Mouse (Mus musculus) midbrain, embryonic 11.5 days (tissue): ENCODE results near the gene Tusc2. TPM values are rescaled to one million over a fixed set of nuclear protein-coding genes. Genes with fewer than 3 reads are reported as not detected.
A peak's percentile ranks its signal among the peaks of the same experiment; 100 is the strongest.

Source experiments
- ATAC-seq: fragments of 200-750 bp; cut with Nextera tagmentation; 2 replicates; pipeline ENCODE4 v1.8.0; 2017; ENCODE audit warnings: moderate TSS enrichment, moderate library complexity; ENCODE audit not compliant: low FRiP score
- DNase-seq: peaks from one replicate; pipeline ENCODE4 v3.0.0; 2015; ENCODE audit warnings: low spot score; ENCODE audit errors: missing footprints
- H3K27ac ChIP-seq: fragments of 300-500 bp; sonication (generic); 2 replicates; pipeline ENCODE4 v1.5.1; 2014; ENCODE audit warnings: low read depth, low read length
- H3K27me3 ChIP-seq: fragments of 300-500 bp; sonication (generic); 2 replicates; pipeline ENCODE4 v1.6.1; 2014; ENCODE audit warnings: mild to moderate bottlenecking, low read length, moderate library complexity, mixed read lengths; ENCODE audit not compliant: control insufficient read depth, insufficient read depth
- H3K36me3 ChIP-seq: fragments of 300-500 bp; sonication (generic); 2 replicates; pipeline ENCODE4 v1.6.1; 2014; ENCODE audit warnings: mild to moderate bottlenecking, low read length, moderate library complexity, mixed read lengths; ENCODE audit not compliant: control insufficient read depth, insufficient read depth
- H3K4me1 ChIP-seq: fragments of 300-500 bp; sonication (generic); 2 replicates; pipeline ENCODE4 v1.6.1; 2014; ENCODE audit warnings: low read length; ENCODE audit not compliant: control insufficient read depth, insufficient read depth
- H3K4me2 ChIP-seq: fragments of 300-500 bp; sonication (generic); 2 replicates; pipeline ENCODE4 v1.6.1; 2014; ENCODE audit warnings: mild to moderate bottlenecking, moderate library complexity
- H3K4me3 ChIP-seq: fragments of 300-500 bp; sonication (generic); 2 replicates; pipeline ENCODE4 v1.5.1; 2014; ENCODE audit warnings: low read depth, low read length
- H3K9ac ChIP-seq: fragments of 300-500 bp; sonication (generic); 2 replicates; pipeline ENCODE4 v1.6.1; 2014; ENCODE audit warnings: low read length
- H3K9me3 ChIP-seq: fragments of 300-500 bp; sonication (generic); 2 replicates; pipeline ENCODE4 v1.6.1; 2016; ENCODE audit warnings: low read length; ENCODE audit not compliant: control insufficient read depth
- WGBS: fragments of 180-500 bp; shearing (Covaris S2); extraction: QIAGEN DNeasy Blood & Tissue Kit; methylation state at CpG from one replicate; pipeline ENCODE4 v1.1.7; 2014; 5-methylcytosine and 5-hydroxymethylcytosine counted together
- polyA plus RNA-seq: library from polyadenylated mRNA; unstranded; fragments of >200 nt; fragmentation: Nextera tagmentation; extraction: Ambion mirVana; gene quantifications from 2 replicates; pipeline ENCODE4 v1.2.1, GENCODE M21; 2014

The Tusc2 gene
- 94.5 and 94.6 TPM in 2 replicates for polyA plus RNA-seq

DNA sequence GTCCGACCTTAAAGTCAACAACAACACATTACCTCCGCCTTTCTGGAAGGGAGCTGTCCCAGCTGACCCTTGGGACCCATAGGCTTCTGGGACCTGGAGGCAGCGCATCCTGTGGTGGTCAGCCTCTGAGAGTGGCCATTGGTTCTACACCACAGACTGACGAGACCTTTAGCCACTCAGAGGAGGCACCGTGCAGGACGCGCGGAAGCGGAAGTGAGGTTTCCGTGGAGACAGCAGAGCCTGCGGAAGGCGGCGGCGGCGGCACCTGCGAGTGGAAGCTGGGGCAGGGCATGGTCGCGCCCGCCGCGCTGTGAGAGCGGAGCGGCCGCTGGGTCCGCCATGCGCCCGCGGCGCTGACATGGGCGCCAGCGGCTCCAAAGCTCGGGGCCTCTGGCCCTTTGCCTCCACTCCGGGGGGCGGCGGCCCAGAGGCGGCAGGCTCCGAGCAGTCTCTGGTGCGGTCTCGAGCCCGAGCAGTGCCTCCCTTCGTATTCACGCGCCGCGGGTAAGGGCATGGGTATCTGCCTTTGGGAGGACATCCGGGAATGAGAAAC lies at the start of gene Tusc2:
Gene Tusc2 (plus strand): TSS at position 227 of the 553 bp plus-strand sequence.
- Histone ChIP-seq H3K27me3 (no peaks in the 10 kb centered on the region), H3K27ac (no peak within 1 kb of the TSS), H3K9ac (peak within 1 kb of the TSS; percentile 87), H3K4me3 (peak within 1 kb of the TSS; percentile 94), H3K36me3 (peaks cover 12% of the 10 kb centered on the region), H3K4me2 (peak within 1 kb of the TSS; percentile 90), H3K9me3 (no peaks in the 10 kb centered on the region), H3K4me1 (peaks cover 25% of the 10 kb centered on the region)
- DNase-seq (peak; percentile 97), ATAC-seq (peak; percentile 95)
- WGBS = under 1% methylated on average over 45 of the region's 46 CpGs

DNA sequence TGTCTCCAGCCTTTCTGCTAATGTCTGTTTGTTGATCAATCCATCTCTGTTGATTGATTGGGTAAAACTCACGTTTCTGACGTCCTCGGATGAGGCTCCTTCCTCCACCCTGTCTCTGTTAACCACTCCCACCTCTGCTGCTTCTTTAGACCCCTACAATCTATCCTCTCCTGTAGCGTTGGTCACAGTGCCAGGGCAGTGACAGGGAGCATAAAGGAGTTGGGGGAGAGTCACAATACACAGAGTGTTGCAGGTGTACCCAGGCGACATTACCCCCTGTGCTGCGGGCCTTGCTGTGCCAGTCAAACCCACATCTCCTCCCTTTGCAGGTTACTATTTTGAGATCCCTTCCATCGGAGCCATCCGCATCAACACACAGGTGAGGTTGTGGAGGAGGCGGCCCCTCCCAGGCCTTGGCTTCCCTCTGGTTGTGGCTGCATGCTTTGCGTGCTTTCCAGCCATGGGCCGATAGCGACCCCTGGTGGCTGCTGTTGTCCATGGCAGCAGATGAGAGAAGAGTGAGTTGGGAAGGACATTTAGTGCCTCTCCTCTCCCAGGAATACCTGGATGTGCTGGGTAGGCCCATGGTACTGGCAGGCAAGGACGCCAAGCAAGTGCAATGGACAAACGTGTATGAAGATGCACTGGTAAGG lies 48.6 kb upstream of the Tusc2 start:
- Histone ChIP-seq H3K4me3 (no peak overlapping the region), H3K36me3 (no peaks in the 10 kb centered on the region), H3K9ac (no peak overlapping the region), H3K27ac (no peak overlapping the region), H3K27me3 (no peaks in the 10 kb centered on the region), H3K4me2 (no peak overlapping the region), H3K4me1 (peaks cover 3% of the 10 kb centered on the region), H3K9me3 (no peaks in the 10 kb centered on the region)
- DNase-seq = peak; percentile 98
- 26% methylated on average over 14 of the region's 14 CpGs for WGBS
- peak; percentile 26; the same call in 1 of the 2 replicates for ATAC-seq

DNA sequence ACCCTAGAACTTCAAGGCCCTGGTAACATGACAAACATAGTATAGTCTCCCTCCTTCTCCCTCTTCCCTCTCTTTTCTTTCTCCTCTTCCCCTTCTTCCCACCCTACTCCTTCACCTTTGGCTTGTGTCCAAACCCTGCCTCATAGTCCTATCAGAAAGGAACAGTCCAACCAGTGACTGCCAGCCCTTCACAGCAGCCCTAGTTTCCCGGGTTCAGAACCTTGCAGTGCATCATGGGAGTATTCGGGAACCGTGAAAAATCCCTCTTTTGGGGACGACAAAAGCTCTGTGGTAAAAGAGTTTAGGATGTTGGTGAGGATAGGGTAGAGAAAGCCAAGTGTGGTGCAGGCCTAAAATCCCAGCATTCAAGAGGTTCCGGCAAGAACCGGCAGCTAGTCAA lies 42.7 kb upstream of the Tusc2 start:
- no peak for ATAC-seq
- peaks cover 5% of the 10 kb centered on the region for H3K4me1 ChIP-seq
- 46% methylated on average over 6 of the region's 6 CpGs for WGBS
- no peaks in the 10 kb centered on the region for H3K36me3 ChIP-seq
- no peak overlapping the region for H3K4me3 ChIP-seq
- H3K27me3 ChIP-seq = 0 out of 2 replicates have a peak, but pooled peaks cover 2% of the 10 kb centered on the region
- H3K27ac ChIP-seq = no peak overlapping the region
- DNase-seq = no peak
- no peak overlapping the region for H3K4me2 ChIP-seq
- no peaks in the 10 kb centered on the region for H3K9me3 ChIP-seq
- H3K9ac ChIP-seq = no peak overlapping the region

DNA sequence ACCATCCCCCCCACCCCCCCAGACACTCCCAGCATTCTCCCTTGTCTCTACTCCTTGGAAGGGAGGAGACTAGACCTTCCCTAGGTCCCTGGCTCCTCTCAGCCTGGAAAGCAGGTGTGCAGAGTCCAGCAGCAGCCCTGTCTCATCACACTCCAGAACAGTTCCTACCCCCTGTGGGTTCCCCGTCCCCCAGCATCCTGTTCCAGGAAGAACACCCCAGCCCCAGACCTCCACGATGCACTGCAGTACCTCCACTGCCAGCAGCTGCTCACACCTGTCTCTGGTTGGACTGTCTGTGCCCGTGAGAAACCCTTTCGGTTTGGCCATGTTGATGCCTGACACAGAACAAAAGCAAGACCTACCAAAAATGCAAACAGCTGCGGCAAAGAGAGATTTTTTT lies 41.9 kb upstream of the Tusc2 start:
- no peak overlapping the region for H3K4me2 ChIP-seq
- ATAC-seq (no peak), DNase-seq (no peak)
- no peaks in the 10 kb centered on the region for H3K9me3 ChIP-seq
- peaks cover 2% of the 10 kb centered on the region; the same call in 1 of the 2 replicates for H3K27me3 ChIP-seq
- no peak overlapping the region for H3K4me3 ChIP-seq
- no peak overlapping the region for H3K27ac ChIP-seq
- H3K36me3 ChIP-seq = no peaks in the 10 kb centered on the region
- H3K9ac ChIP-seq = no peak overlapping the region
- H3K4me1 ChIP-seq = peaks cover 5% of the 10 kb centered on the region
- 71% methylated on average over 5 of the region's 5 CpGs for WGBS

DNA sequence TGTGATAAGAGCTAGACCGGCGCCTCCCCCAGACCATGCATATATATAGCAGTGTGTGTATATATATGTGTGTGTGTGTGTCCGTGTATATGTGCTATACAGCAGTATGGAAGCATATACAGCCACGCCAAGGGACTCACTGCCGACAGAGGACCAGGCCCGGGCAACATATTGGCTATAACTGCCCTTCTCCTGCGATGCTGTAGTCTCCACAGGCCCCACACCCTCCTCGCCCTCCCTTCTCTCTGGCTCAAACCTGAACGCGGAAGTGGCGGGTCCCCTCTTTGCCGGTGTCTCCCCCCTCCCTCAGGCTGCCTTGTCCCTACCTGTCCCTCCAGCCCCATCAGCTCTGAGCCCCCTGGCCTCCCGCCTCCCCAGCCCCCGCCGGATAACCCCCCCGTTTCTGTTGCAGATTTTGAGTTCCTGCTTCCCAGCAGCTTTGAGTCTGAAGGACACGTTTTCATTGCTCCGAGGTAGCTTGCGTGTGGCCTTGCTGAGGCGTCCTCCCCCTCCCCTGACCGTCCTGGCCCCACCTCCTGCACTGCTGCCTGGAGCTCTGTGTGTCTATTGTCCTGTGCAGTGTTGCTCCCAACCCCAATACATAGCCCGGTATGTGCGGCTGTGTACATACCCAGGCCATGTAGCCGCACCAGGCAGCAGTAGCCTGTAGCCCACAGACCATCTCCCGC lies 41.2 kb upstream of the Tusc2 start:
- Histone ChIP-seq H3K4me1 (peaks cover 12% of the 10 kb centered on the region), H3K9ac (peak overlapping the region; percentile 40; the same call in 1 of the 2 replicates), H3K36me3 (no peaks in the 10 kb centered on the region), H3K9me3 (no peaks in the 10 kb centered on the region), H3K4me2 (peak overlapping the region; percentile 16; the same call in 1 of the 2 replicates), H3K27me3 (peaks cover 5% of the 10 kb centered on the region; the same call in 1 of the 2 replicates), H3K4me3 (no peak overlapping the region), H3K27ac (no peak overlapping the region)
- WGBS = 25% methylated on average over 21 of the region's 25 CpGs
- ATAC-seq (peak; percentile 28; the same call in 1 of the 2 replicates), DNase-seq (peak; percentile 88)

DNA sequence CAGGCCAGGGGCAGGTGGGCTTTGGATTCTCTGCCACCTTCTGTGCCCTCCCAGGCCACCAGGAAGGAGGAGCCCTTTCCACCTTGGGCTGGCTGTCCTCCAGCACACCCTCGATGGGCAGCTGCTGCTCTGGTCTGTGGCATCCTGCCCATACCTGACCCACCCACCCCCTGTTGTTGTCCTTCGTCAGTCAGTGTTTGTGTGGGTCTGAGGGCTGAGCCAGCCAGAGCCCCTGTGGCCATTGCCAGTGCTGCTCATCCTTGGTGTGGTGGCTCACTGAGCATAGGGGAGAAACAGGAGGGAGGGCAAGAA lies 40.7 kb upstream of the Tusc2 start:
- WGBS = 38% methylated on average over 2 of the region's 2 CpGs
- H3K4me1 ChIP-seq = peaks cover 17% of the 10 kb centered on the region
- peak overlapping the region; percentile 16; the same call in 1 of the 2 replicates for H3K4me2 ChIP-seq
- peaks cover 10% of the 10 kb centered on the region for H3K27me3 ChIP-seq
- no peak overlapping the region for H3K27ac ChIP-seq
- no peaks in the 10 kb centered on the region for H3K9me3 ChIP-seq
- H3K9ac ChIP-seq = peak overlapping the region; percentile 40; the same call in 1 of the 2 replicates
- no peak for DNase-seq
- no peaks in the 10 kb centered on the region for H3K36me3 ChIP-seq
- ATAC-seq = 0 out of 2 replicates have a peak, but pooled peaks have one; percentile 12
- no peak overlapping the region for H3K4me3 ChIP-seq

DNA sequence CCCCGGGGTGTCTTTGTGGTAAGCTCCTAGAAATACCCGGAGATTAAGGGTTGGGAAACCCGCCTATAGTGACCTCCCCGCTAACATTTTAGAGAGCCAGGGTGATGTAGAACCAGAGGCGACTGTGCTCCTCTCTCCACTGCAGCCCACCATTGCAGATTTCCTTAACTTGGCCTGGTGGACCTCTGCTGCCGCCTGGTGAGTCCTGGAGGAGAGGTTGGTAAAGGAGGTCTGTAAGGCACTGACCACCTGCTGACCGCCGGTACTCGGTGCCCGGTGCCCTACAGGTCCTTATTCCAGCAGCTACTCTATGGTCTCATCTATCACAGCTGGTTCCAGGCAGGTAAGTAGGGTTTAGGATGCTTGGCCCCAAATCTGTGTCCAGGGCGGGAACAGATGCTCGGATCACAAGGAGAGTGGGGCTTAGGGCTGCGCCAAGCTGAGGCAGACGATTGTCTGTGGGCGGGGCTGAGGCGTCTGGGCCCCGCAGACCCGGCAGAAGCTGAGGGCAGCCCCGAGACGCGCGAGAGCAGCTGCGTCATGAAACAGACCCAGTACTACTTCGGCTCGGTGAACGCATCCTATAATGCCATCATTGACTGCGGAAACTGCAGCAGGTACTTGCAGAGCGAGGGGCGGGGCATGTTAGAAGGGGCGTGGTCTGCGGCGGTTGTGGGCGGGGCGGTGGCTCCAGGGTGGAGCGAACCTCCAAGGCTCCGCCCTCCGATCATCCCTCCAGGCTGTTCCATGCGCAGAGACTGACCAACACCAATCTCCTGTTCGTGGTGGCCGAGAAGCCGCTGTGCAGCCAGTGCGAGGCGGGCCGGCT lies 36.6 kb upstream of the Tusc2 start:
- 5% methylated on average over 43 of the region's 44 CpGs for WGBS
- ATAC-seq (peak; percentile 81), DNase-seq (peak; percentile 96)
- no peaks in the 10 kb centered on the region for H3K36me3 ChIP-seq
- peaks cover 15% of the 10 kb centered on the region for H3K27me3 ChIP-seq
- peak overlapping the region; percentile 51 for H3K4me2 ChIP-seq
- H3K9ac ChIP-seq = peak overlapping the region; percentile 39; the same call in 1 of the 2 replicates
- no peaks in the 10 kb centered on the region for H3K9me3 ChIP-seq
- no peak overlapping the region for H3K27ac ChIP-seq
- peak overlapping the region; percentile 32 for H3K4me3 ChIP-seq
- H3K4me1 ChIP-seq = peaks cover 18% of the 10 kb centered on the region

DNA sequence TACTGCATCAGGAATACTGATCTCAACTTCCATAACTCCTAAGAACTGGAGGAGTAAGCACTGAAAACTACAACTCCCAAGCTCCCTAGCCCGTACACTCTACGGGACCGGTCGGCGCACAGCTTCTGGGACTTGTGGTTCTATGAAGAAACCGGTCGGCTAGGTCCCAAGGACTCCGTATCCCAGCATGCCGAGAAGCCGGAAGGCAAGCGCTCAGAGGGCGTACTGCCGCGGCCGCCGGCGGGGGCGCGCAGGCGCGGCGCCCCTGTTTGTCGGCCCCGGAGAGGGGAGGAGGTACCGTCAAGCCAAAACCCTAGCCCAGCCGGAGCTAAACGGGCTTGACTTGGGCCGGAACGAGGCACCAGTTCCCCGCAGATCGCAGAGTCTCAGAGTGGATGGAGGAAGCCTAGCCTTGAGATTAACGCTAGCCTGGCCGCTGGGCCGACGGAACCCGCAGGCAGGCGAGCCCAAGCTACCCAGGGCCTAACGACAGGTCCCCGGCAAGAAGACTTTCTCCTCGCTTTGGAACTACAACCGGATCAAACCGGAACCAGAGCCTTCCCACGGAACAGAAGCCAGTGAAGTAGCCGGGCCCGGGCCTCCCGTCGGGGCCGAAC lies 29.2 kb upstream of the Tusc2 start, which contains the start of gene Tmem115:
Gene Tmem115 (plus strand): TSS at position 155 of the 617 bp plus-strand sequence.
- Histone ChIP-seq H3K9ac (peak within 1 kb of the TSS; percentile 75), H3K4me3 (peak within 1 kb of the TSS; percentile 65), H3K27me3 (no peaks in the 10 kb centered on the region), H3K4me1 (peaks cover 23% of the 10 kb centered on the region), H3K4me2 (peak within 1 kb of the TSS; percentile 92), H3K27ac (no peak within 1 kb of the TSS), H3K36me3 (peaks cover 5% of the 10 kb centered on the region; the same call in 1 of the 2 replicates), H3K9me3 (no peaks in the 10 kb centered on the region)
- ATAC-seq = peak; percentile 98
- WGBS = under 1% methylated on average over 48 of the region's 48 CpGs
- DNase-seq = peak; percentile 97
